Mouse (Mus musculus) ZHBTc4 (cell line): ENCODE data around the gene Anks3.
A peak's percentile ranks its signal among the peaks of the same experiment; 100 is the strongest.

Experiments
- DNase-seq: peaks from one replicate; pipeline ENCODE4 v3.0.0-alpha.2; 2011; ENCODE audit warnings: low read depth, low spot score

Anks3 gene

GRCm38 (mm10) chr16:4968426-4968825 lies 4.4 kb upstream of the Anks3 start:
- no peak for DNase-seq

GRCm38 (mm10) chr16:4965392-4966129 lies 1.6 kb upstream of the Anks3 start:
- no peak for DNase-seq

- no peak for DNase-seq
Measured at GRCm38 (mm10) chr16:4964731-4965391, 856 bp upstream of the Anks3 start.

- DNase-seq = peak; percentile 21
Measured at GRCm38 (mm10) chr16:4963346-4963745, 659 bp downstream of the Anks3 start.

- no peak for DNase-seq
Measured at GRCm38 (mm10) chr16:4960260-4960659, 3.7 kb downstream of the Anks3 start.

GRCm38 (mm10) chr16:4957446-4957845 lies 6.6 kb downstream of the Anks3 start:
- no peak for DNase-seq

- DNase-seq = no peak
Measured at GRCm38 (mm10) chr16:4956609-4957008, 7.4 kb downstream of the Anks3 start.

- no peak for DNase-seq
Measured at GRCm38 (mm10) chr16:4947378-4947777, 16.6 kb downstream of the Anks3 start.

GRCm38 (mm10) chr16:4946155-4946554 lies 17.9 kb downstream of the Anks3 start:
- DNase-seq = no peak

- no peak for DNase-seq
Measured at GRCm38 (mm10) chr16:4945415-4945814, 18.6 kb downstream of the Anks3 start.

GRCm38 (mm10) chr16:4943431-4943830 lies 20.6 kb downstream of the Anks3 start:
- DNase-seq = no peak

GRCm38 (mm10) chr16:4942868-4943267 lies 21.1 kb downstream of the Anks3 start:
- DNase-seq = no peak

GRCm38 (mm10) chr16:4941016-4941415 lies 23.0 kb downstream of the Anks3 start:
- no peak for DNase-seq

GRCm38 (mm10) chr16:4940311-4940850 lies 23.6 kb downstream of the Anks3 start:
- DNase-seq = no peak

GRCm38 (mm10) chr16:4939412-4939811 lies 24.6 kb downstream of the Anks3 start:
- peak; percentile 83 for DNase-seq

GRCm38 (mm10) chr16:4938989-4939388 lies 25.0 kb downstream of the Anks3 start:
- peak; percentile 98 for DNase-seq

GRCm38 (mm10) chr16:4938461-4938860 lies 25.5 kb downstream of the Anks3 start, which contains the start of gene Nudt16l1:
Gene Nudt16l1 (plus strand): TSS chr16:4938761.
- DNase-seq = no peak

- no peak for DNase-seq
Measured at GRCm38 (mm10) chr16:4937351-4938190, 26.4 kb downstream of the Anks3 start.

GRCm38 (mm10) chr16:4935931-4936703 lies 27.9 kb downstream of the Anks3 start:
- DNase-seq = no peak

- no peak for DNase-seq
Measured at GRCm38 (mm10) chr16:4935430-4935829, 28.6 kb downstream of the Anks3 start.

- DNase-seq = no peak
Measured at GRCm38 (mm10) chr16:4932429-4932828, 31.6 kb downstream of the Anks3 start.
